Mouse (Mus musculus) monocyte, adult 5-6 weeks (primary cell): ENCODE data around the gene Rhof. TPM values are rescaled to one million over a fixed set of nuclear protein-coding genes. Genes with fewer than 3 reads are reported as not detected.
A peak's percentile ranks its signal among the peaks of the same experiment; 100 is the strongest.
"Not testable (repeated sequence)": the region's sequence is repeated elsewhere in the genome, so short reads cannot be mapped to it uniquely, and the experiment has no call there.

Experiments used
- ATAC-seq: fragments of 153-309, 156-312 bp; replicated peaks from 2 replicates; pipeline ENCODE4 v1.8.0; 2017; ENCODE audit warnings: mild to moderate bottlenecking; ENCODE audit not compliant: low TSS enrichment, insufficient number of reproducible peaks, severe bottlenecking, poor library complexity, low FRiP score
- total RNA-seq: library from RNA; stranded (forward); fragments of 200-1000, 200-491, 200-594 nt; gene quantifications from 3 replicates; pipeline ENCODE4 v1.2.3, GENCODE M21; 2017

Gene Rhof
- total RNA-seq, 1 experiment from 2014 or later, result 30.1 TPM

GRCm38 (mm10) chr5:123088784-123089183 lies 43.7 kb downstream of the Rhof start:
- ATAC-seq, result no peak

GRCm38 (mm10) chr5:123086501-123086900 lies 46.0 kb downstream of the Rhof start:
- ATAC-seq, result no peak

GRCm38 (mm10) chr5:123083340-123084050 lies 49.0 kb downstream of the Rhof start:
- no peak for ATAC-seq

- no peak for ATAC-seq
Measured at GRCm38 (mm10) chr5:123080510-123080909, 52.0 kb downstream of the Rhof start.

- peak; percentile 42 for ATAC-seq
Measured at GRCm38 (mm10) chr5:123080041-123080440, 52.5 kb downstream of the Rhof start.

- ATAC-seq, result 0 out of 2 replicates have a peak, but pooled peaks have one; percentile 1
Measured at GRCm38 (mm10) chr5:123079568-123079967, 52.9 kb downstream of the Rhof start.

GRCm38 (mm10) chr5:123076419-123077281 lies 55.8 kb downstream of the Rhof start:
- no peak for ATAC-seq

GRCm38 (mm10) chr5:123075576-123076418 lies 56.7 kb downstream of the Rhof start:
- ATAC-seq, result peak; percentile 67

- no peak for ATAC-seq
Measured at GRCm38 (mm10) chr5:123068714-123069113, 63.8 kb downstream of the Rhof start.

GRCm38 (mm10) chr5:123068115-123068514 lies 64.4 kb downstream of the Rhof start, which contains the start of gene Tmem120b:
Gene Tmem120b (plus strand): TSS chr5:123068415.
- ATAC-seq, result no peak

- no peak for ATAC-seq
Measured at GRCm38 (mm10) chr5:123067395-123067995, 65.0 kb downstream of the Rhof start.

- ATAC-seq, result peak; percentile 33; the same call in 1 of the 2 replicates
Measured at GRCm38 (mm10) chr5:123064207-123064606, 68.3 kb downstream of the Rhof start.

GRCm38 (mm10) chr5:123063141-123063540 lies 69.4 kb downstream of the Rhof start:
- no peak for ATAC-seq

GRCm38 (mm10) chr5:123061402-123061749 lies 71.1 kb downstream of the Rhof start:
- not testable (repeated sequence) for ATAC-seq

- ATAC-seq, result no peak
Measured at GRCm38 (mm10) chr5:123060706-123061401, 71.6 kb downstream of the Rhof start.

GRCm38 (mm10) chr5:123059757-123060520 lies 72.6 kb downstream of the Rhof start:
- ATAC-seq, result no peak
